Mouse (Mus musculus): ENCODE measurements around the gene Shq1.
A peak's percentile ranks its signal among the peaks of the same experiment; 100 is the strongest.

Gene Shq1

DNA sequence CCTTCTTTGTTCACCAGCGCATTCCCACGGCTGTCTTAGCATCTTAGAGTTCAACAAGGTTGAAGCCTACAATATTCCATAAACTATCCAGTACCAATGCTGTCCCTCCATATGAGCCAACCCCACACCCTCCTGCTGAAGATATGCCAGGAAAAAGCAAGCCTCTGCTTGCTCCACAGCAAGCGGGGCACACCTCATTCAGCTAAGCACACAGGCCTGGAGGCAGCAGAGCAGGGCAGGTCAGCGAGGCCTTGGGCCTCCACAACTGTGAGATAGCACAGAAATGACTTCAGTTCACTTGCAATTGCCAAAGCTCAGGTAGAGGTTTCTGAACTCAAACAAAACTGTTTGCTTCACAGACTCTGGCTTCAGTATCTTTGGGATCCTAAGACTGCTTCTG is 64.2 kb downstream of the Shq1 start:
- no peak for DNase-seq (ENCODE audit: low spot score in 2 of 2)

DNA sequence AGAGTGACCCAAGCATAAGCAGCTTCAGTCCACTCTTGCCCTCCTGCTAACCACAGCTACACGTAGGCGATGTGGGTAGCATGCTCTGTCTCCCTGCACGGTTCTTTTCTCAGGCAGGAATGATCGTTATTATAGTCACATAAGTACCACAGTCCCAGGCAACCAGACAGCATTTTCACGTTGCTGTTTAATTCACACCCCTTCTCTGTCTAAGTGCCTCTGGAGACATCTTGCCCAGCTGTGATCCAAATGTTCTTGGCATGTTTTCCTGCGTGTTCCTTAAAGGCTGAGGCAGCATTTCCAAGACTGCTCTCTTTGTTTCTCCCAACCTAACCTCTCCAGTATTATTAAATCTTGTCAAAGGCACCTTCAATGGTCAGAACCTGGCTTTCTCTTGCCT is 67.3 kb downstream of the Shq1 start:
- DNase-seq (ENCODE audit: low spot score in 2 of 2) = no peak

DNA sequence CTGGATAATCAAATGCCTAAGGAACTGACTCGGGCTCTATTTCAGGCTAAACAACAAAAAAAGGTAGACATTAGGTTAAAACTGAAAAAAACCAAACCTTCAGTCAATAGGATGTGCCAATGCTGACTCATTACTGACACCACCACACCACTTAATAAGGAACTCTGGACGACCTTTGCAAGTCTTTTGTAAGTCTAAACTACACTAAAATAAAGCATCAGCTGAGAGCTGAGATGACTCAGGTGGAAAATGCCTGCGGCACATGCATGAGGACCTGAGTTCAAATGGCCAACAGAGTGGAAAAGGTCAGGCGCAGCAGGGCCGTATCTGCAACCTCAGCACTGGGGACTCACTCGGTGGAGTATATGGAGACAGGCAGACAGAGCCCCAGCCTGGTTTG is 69.3 kb downstream of the Shq1 start:
- DNase-seq (ENCODE audit: low spot score in 2 of 2) = no peak

DNA sequence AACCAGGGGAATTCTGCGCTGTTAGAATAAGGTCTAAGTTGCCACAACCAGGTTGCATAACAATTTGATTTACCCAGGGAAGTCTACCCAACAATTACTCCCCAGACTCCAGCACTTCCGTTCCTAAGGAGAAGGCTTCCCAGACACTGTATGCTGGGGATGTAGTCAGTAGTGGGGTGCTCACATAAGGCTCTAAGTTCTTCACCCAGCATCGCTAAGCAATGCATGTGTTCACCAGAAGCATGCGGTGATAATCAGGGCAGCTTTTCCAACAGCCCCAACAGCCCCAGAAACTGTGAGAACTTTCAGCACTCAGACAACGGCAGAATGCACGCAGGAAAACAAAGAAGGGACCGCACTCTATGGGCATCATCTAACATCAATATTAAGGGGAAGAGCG is 77.1 kb downstream of the Shq1 start:
- no peak for DNase-seq (ENCODE audit: low spot score in 2 of 2)

DNA sequence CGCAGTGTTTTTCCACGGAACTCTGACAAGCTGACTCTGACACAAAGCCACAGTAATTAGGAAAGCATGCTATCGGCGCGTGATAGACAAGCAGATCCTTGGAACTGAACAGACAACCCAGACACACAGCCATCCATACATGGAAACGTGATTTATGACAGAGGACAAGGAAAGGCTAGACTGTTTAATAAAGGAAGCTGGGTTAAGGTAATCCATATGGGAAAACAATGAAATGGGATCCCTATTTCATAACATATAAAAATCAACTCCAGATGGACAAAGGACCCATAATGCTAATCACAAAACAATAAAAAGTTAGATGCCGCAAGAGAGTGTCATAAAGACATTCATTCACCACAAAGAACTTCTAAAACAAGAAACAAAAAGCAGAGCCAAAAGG is 78.0 kb downstream of the Shq1 start:
- DNase-seq (ENCODE audit: low spot score in 2 of 2) = no peak

DNA sequence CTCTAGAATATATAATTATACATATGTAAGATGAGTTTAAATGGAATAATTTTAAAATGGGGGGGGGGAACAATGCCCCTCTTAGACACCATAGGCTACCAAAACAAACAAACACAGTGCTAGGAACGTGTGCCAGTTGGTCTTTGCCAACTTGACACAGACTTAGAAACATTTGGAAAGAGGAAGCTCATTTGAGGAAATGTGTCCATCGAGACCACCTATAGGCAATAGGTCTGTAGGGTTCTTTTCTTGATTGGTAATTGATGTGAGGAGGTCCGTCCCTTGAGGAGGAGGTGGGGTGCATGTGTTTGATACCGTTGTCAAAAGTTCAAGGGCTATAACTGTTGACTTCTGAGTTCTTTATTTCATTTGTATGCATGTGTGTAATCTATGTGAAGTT is 80.4 kb downstream of the Shq1 start:
- DNase-seq (ENCODE audit: low spot score in 2 of 2) = no peak

DNA sequence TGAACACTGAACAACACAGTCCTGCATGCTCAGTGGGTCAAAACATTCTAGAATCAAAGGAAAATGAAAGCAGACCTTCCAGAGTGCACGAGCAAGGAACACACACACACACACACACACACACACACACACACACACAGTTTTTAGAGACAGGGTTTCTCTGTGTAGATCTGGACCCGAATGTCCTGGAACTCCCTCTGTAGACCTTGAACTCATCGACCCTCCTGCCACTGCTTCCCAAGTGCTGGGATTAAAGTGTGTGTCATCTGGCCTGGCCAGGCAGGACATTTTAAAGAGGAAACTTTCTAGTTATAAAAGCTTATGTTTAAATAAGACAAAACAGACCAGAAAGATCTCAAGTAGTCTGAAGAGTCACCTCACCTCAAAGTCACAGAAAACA is 82.1 kb downstream of the Shq1 start:
- no peak for DNase-seq (ENCODE audit: low spot score in 2 of 2)

DNA sequence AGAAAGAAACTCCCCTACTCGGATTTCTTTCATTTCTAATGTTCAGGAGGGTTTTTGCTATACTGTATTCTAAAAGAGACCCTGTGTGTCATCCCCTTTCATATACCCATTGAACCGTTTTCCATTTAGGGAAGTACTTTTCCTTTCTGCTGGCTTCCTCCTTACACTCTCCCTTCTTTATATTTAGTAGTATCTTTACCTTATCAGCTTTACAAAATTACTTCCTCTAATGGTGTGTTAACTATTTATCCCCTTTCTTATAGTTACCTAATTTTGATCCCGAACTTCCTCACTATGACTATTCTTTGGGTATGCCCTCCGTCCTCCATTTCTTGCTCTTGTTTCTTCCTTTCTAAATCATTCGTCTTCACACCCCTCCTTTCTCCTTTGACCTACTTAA is 84.2 kb downstream of the Shq1 start:
- no peak for DNase-seq (ENCODE audit: low spot score in 2 of 2)

DNA sequence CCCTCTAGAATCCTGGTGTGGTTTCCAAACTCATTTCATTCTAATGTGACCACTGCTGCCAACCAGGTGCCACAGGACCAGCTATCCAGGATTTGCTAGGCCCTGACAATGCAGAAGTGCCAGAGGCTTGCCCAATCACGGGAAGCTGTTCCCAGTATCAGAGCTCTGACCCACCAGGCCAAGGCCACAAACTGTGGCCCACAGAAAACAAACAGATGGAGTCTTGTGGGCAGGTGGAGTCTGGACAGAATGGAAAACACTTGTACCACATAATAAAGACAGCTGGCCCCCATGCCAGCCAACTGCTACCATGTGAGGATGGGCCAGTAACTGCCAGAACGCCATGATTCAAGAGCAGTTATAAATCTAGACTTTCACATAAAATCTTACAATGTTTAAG is 89.0 kb downstream of the Shq1 start:
- no peak for DNase-seq (ENCODE audit: low spot score in 2 of 2)

DNA sequence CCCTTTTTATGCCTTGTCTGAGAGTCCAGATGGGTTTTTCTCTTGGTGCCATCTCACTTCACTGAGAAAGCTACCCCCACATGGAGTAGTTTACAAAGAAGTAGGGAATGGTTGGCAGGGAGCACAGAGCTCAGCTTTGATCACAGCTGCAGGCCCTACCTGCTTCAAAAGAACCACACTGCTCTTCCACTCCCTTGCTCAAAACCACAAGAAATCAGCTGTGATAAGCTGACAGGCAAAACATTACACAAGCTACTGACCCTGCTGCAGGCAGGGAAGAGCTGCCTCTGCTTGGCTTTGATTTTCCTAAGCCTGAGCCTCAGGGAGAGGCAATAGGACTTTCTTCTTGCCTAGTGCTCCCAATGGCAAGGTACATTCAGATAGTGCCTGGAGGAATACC is 89.9 kb downstream of the Shq1 start:
- DNase-seq (ENCODE audit: low spot score in 2 of 2) = no peak

DNA sequence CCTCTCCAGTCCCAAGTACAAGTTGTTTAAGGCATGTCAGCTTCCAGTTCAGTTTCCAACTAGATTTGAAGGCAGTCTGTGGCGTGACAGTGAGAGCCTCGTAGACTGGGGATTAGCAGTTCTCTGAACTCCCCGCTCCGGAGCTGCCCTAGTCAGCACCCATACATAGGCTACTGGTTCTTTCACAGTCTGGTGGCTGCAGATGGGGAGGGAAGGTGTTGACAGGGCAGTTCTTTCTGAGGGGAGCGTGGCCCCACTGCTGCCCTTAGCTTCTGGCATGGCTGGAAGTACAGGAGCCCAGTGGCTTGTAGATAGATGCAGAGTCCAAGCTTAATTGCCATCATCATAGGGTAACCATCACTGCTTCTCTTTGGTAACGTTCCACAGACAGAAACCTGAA is 93.4 kb downstream of the Shq1 start:
- no peak for DNase-seq (ENCODE audit: low spot score in 2 of 2)

DNA sequence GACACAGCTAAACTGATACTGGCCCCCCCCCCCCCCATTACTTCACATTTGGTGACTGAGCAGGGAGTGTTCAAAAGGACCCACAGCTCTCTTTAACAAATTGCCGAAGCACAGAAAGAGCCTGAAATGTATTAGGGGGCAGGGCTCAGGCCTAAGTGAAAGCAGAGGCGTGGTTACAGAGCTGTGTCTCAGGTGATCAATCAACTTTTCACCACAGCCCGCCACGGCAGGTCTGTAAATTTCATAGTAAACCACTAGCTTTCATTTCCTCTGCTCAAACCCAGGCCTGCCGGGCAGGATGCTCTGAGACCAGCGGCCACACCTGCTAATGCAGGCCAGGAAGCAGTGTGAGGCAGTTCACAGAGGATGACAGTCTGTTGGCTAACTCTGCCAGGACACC is 94.8 kb downstream of the Shq1 start:
- DNase-seq (ENCODE audit: low spot score in 2 of 2) = no peak

DNA sequence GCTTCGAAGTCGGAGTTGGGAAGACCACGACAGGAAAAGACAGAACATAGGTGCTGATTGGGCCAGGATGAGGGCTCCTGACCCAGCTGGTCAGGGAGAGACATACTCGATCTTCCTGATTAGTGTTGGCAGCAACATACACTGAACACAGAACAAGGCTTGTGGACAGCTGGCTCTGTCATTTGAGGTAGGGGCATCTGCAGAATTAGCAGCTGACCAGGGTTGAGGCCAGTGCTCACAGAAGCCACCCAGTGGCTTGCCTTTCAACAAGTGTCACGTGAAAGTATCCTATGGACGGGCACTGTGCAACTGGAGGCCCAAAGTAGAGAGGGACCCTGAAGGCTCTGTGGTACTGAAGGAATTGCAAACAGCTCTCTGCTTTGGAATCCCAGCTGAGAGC is 104.2 kb downstream of the Shq1 start:
- no peak for DNase-seq (ENCODE audit: low spot score in 2 of 2)

DNA sequence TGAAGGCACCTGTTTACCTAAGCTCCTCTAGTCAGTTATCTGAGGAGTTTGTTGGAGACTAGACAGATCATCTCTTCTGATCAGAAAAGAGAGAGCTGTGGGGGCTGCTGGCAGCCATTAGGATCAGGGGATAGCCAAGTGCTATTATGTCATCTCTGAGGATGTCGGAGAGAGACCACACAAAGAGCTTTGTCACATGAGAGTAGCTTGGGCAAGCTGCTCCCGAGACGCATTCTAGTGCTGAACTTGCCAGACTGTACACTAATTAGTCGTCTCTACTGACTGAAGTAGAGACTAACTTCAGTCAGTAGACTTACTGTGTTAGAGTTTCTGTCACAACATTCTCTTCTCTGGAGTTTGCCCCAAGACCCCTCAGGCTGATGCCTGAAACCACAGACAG is 106.4 kb downstream of the Shq1 start:
- DNase-seq (ENCODE audit: low spot score in 2 of 2) = no peak

DNA sequence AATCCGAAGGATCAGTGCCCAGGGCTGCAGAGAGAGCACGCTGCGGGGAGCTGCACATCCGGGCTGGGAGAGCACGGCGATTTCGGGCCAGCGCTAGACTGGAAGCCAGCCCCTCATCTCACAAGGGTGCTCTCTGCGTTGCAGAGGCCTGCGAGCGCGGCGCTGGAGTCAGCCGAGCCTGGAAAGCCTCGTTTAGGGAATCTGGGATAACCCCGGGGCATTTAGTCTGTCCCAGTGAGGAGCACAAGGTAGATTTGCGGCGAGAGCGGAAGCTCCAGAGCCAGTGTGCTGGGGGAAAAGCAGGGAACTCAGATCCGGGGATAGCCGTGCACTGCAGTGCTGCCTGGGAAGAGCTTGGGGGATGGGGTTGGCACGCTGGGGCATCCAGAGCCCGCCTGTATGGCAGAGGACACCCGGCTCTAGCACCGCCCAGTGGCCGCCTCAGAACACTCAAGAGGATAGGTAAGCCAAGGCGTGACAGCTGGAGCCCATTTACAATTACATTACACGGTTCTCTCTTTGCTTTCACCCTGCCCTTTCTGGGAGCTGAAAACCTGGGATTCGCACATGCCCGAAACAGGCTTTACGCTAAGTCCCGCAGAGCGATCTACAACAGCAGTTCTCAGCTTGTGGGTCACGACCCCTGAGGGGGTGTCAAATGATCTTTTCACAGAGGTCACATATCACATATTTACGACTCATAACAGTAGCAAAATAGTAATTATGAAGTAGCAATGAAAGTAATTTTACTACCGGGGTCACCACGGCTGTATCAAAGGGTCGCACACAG is 107.2 kb downstream of the Shq1 start:
- peak; percentile 57 to 67 for DNase-seq (ENCODE audit: low spot score in 2 of 2)

DNA sequence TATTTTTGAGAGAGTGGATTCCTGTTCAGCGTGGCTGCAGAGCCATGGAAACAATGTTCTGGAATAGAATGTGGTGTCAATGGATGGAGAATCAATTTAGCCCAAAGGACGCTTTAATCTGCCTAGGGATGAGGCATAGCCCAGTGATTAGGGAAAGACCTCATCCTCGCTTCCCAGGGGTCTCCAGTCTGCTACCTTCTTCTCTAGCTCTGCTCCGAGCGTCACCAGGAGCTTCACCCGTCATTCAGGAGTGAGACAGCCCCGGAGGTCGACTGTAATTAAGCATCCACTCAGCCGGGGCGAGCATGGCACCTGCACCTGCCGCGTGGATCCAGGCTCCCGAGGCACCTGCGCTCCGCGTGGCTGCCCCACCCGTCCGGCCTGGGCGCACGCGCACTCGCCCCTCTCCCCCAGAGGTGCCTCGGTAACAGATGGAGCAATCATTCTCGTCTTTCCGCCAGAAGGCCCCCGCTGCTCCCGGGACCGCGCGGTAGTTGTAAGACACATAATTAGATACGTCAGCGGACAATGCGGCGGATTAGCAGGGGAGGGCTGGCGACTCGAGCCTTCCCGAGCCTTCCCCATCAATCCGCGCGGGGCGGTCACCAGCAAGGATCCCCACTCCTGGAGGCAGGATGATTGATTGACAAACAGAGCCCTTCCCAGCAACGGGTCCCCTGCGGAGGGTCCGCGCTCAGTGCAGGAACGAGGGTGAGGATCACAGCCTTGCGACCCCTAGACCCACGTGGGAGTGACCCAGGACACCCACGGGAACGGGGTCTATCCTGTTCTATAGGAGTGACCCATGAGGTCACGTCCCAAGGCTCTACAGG is 108.0 kb downstream of the Shq1 start:
- peak; percentile 27 to 40 for DNase-seq (ENCODE audit: low spot score in 2 of 2)

DNA sequence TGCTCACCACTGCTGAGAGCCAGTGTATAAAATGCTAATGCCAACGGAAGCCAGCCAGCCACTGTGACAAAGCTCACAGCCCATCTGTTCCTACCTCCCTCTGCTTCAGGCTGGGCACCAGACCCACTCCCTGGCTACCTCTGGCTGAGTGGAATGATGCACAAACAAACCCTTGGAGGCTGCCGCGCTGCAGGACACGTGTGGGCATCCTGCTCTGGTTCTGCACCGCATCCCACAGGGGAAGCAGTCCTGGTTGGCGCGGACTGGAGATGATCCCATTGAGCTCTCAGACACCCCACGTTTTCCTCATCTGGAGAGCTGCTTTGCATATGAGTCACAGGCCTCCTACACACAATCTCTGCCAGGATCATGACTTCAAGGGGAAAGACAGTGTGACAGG is 112.9 kb downstream of the Shq1 start:
- DNase-seq (ENCODE audit: low spot score in 2 of 2) = peak; percentile 63 to 73

DNA sequence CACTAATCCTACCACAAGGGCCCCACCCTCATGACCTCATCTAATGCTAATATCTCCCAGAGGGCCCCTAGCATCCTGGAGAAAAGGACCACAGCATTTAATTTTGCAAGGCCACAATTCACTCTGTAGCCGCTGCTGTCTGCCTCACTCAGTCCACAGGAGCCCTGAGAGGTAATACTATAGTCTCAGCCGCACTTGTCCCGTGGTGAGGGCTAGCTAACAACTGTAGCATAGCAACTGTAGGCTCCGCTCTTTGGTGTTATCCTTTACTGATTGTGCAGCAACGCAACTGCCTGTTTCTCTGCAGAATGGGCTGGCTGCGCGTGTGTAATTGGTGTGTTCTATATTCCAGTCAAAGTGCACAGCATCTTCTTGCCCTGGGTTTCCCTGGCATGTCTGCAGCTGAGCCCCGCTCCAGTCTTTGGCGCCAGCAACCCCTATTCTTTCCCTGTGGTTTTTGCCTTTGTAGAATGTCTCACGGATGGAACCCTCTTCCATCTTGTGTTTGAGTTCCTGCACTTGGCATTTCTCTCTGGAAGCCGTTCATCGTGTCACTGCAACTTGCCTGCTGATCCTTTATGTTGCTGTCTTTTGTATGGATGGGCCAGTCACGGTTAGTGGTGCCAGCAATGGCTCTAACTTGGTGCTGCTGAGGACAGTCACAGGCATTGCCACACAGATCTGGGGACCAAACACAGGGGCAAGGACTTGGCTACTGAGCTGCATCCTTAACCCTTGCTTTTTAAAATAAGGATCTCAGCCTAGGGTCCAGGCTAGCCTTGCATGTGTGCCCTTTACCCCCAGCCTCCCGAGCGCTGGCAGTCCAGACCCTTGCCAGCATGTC is 128.6 kb downstream of the Shq1 start:
- no peak for DNase-seq (ENCODE audit: low spot score in 2 of 2)

DNA sequence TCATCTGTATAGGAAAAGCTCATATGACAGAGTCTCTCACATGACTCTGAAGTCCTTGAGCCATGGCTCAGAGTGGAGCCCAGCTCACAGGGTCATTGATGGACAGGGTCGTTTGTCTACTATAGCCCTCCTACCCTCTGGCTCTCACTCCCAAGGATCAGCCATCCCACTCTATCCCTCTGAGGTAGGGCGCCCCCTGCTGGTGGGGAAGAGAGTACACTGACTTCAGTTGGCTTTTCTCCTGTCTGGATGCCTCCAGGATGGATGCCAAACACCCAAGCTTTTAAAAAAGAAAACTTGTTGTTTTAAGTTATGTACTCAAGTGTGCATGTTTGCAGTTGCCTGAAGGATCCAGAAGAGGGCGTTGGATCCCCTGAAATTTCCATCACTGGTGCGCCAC is 131.3 kb downstream of the Shq1 start:
- DNase-seq (ENCODE audit: low spot score in 2 of 2) = no peak

DNA sequence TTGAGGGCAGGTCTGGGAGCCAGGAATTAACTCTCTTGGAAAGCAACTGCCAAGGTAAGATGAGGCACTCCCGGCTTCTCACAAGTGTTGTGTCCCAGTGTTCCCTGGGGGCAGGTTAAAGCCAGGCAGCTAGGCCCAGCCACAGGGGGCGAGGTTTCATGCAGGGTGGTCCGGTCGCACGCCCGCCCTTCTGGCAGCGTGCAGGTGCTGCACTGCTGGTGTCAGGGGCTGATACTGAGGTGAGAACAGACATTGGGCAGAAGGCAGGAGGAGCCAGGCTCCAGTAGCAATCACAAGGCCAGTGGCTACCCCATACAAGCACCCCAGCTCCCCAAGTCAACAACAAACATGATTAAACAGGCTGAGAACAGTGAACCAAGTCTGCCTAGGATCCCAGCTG is 132.4 kb downstream of the Shq1 start:
- no peak for DNase-seq (ENCODE audit: low spot score in 2 of 2)

DNA sequence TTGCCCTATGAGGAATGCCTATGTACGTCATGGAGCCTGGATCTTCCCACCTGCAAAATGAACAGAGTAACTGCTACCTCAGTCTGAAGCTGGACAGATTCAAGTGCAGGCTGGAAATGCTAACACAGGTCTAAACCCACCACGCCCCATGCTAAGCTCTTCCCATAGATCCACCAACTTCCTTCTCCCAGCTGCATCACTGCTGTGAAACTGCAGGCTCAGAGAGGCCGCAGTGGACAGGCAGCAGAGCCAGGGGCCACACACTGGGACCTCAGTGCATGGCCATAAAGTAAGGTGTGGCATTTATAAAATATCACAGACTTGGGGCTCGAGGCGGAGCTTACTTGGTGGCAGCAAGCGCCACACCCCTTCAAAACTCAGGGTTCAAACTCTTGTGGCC is 133.0 kb downstream of the Shq1 start:
- DNase-seq (ENCODE audit: low spot score in 2 of 2) = no peak

DNA sequence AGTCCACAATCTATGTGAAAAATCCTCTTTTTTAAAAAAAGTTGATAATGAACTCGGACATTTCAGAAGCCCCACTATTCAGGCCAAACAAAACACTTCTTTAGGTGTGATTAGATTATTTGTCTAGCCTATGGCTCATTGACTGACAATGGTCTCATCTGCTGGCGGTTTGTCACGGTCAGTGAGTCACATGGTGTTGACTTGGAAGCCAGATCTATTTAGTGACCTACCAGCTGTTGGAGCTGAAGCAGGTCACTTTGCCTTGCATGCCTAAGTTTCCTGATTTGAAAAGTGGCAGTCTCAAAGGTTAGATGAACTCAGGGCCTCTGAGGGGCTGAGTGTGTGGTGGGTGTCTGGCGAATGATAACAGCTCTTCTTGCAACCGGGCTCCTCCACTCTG is 133.9 kb downstream of the Shq1 start:
- no peak for DNase-seq (ENCODE audit: low spot score in 2 of 2)
